Mouse (Mus musculus): ENCODE data around the gene Olfr1323. TPM values are rescaled to one million over a fixed set of nuclear protein-coding genes. Genes with fewer than 3 reads are reported as not detected.

Gene Olfr1323
- polyA plus RNA-seq (2015; fragmentation: Nextera tagmentation; extraction: Ambion mirVana), result not detected in 2 replicates

GRCm38 (mm10) chrX:50019259-50019658 lies at the start of gene Olfr1323:
Gene Olfr1323 (minus strand): TSS chrX:50019359.
- DNase-seq (ENCODE audit: low spot score), result no peak

GRCm38 (mm10) chrX:50012242-50012641 lies 6.9 kb downstream of the Olfr1323 start:
- DNase-seq (ENCODE audit: low spot score), result no peak

Other genes starting within 250 kb of the Olfr1323 start
- 0.14 and 0.35 TPM in 2 replicates for gene Igsf1, start 221.6 kb downstream of the Olfr1323 start, polyA plus RNA-seq (2015; fragmentation: Nextera tagmentation; extraction: Ambion mirVana)
- gene Olfr1322, start 127.9 kb downstream of the Olfr1323 start, polyA plus RNA-seq (2015; fragmentation: Nextera tagmentation; extraction: Ambion mirVana), result not detected in 2 replicates